Mouse (Mus musculus): ENCODE data around the gene Gm21987.

The Gm21987 gene

GRCm38 (mm10) chr16:38395060-38395730 lies 48.4 kb downstream of the Gm21987 start:
- WGBS, result 78% methylated on average over 6 of the region's 6 CpGs

- WGBS, result 59% methylated on average over 13 of the region's 13 CpGs
These were observed 49.3 kb downstream of the Gm21987 start for GRCm38 (mm10) chr16:38396155-38396554.

GRCm38 (mm10) chr16:38398266-38398665 lies 51.4 kb downstream of the Gm21987 start:
- WGBS, result 93% methylated on average over 6 of the region's 6 CpGs

GRCm38 (mm10) chr16:38399076-38399475 lies 52.2 kb downstream of the Gm21987 start:
- WGBS, result 70% methylated on average over 3 of the region's 3 CpGs

GRCm38 (mm10) chr16:38399531-38400231 lies 52.8 kb downstream of the Gm21987 start:
- 14% methylated on average over 17 of the region's 17 CpGs for WGBS

- 84% methylated on average over 9 of the region's 9 CpGs for WGBS
These were observed 53.6 kb downstream of the Gm21987 start for GRCm38 (mm10) chr16:38400311-38400960.

- 95% methylated on average over 6 of the region's 6 CpGs for WGBS
These were observed 54.6 kb downstream of the Gm21987 start for GRCm38 (mm10) chr16:38401468-38401867.

GRCm38 (mm10) chr16:38403639-38404038 lies 56.8 kb downstream of the Gm21987 start:
- 89% methylated on average over 7 of the region's 7 CpGs for WGBS

- 91% methylated on average over 5 of the region's 5 CpGs for WGBS
These were observed 59.5 kb downstream of the Gm21987 start for GRCm38 (mm10) chr16:38406293-38406692.

- 91% methylated on average over 6 of the region's 6 CpGs for WGBS
These were observed 59.9 kb downstream of the Gm21987 start for GRCm38 (mm10) chr16:38406708-38407107.

GRCm38 (mm10) chr16:38407584-38407983 lies 60.7 kb downstream of the Gm21987 start:
- 60% methylated on average over 5 of the region's 5 CpGs for WGBS

GRCm38 (mm10) chr16:38408416-38408815 lies 61.6 kb downstream of the Gm21987 start:
- 96% methylated on average over 8 of the region's 8 CpGs for WGBS

Data from cerebral cortex, adult 2 months (tissue).